8 mouse cellular contexts compared by ENCODE assay signal in the genomic region with DNA sequence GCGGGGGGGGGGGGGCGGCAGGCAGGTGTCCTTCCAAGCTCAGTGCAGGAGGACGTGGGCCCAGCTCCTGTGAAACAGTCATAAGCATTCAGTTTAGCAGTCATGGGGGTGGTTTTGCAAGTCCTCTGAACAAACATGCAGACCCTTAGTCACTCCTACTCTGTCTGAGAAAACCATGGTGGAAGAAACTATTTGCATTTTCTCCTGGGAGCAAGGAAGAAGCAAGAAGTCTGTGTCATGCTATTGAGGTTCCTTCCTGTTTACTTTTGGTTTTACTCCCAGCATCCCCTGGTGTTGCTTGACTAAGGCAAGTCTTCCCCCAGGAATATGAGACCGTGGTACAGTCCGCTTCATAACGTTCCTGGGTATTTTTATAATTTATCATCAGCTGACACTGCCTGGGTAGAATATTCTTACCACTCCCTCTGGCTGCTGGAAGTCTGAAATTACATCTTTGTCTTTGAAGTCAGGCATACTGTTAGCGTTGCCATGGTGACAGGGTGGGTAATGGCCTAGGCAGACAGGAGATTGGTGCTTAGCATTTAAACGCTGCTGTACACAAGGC.
DNase-seq lines count a peak whose midpoint lies in the region; ATAC-seq and TF ChIP-seq lines count a peak whose summit lies in the region.

No protein-coding gene starts in this region.

- no peak for TF ChIP-seq CTCF in thymus, adult 2 months (IDR thresholded peaks at IDR 0.05; ENCODE audit: borderline replicate concordance, control insufficient read depth, extremely low read depth, insufficient read depth, low read length, poor library complexity)

- H3K4me3 ChIP-seq in embryonic facial prominence, embryonic 12.5 days = no peak overlapping the region
- H3K4me3 ChIP-seq in limb, embryonic 14.5 days (replicated peaks; ENCODE audit: low read length) = no peak overlapping the region
- H3K4me3 ChIP-seq in midbrain, embryonic 16.5 days (ENCODE audit: low read depth, low read length) = no peak overlapping the region
- H3K4me3 ChIP-seq in thymus, adult 2 months (ENCODE audit: control insufficient read depth, insufficient read depth, low read length) = no peak overlapping the region

- DNase-seq in 3134 (ENCODE audit: extremely low read depth, insufficient read length, low spot score) = peak; percentile 83
- peak; percentile 95 for DNase-seq in NIH3T3 (ENCODE audit: low read depth)
- peak; percentile 58 for DNase-seq in heart, adult 8-10 months (ENCODE audit: low spot score)
- DNase-seq in kidney, adult 8-10 months = peak; percentile 49 to 70
- peak; percentile 90 for DNase-seq in limb, embryonic 14.5 days (ENCODE audit: low spot score)
- DNase-seq in thymus, adult 2 months = peak; percentile 68

- H3K4me1 ChIP-seq in embryonic facial prominence, embryonic 12.5 days = peaks cover 25% of the 10 kb centered on the region
- H3K4me1 ChIP-seq in limb, embryonic 14.5 days (ENCODE audit: control insufficient read depth, insufficient read depth, low read length) = peaks cover 23% of the 10 kb centered on the region
- peaks cover 25% of the 10 kb centered on the region for H3K4me1 ChIP-seq in midbrain, embryonic 16.5 days (ENCODE audit: control insufficient read depth, insufficient read depth, low read length)
- peaks cover 27% of the 10 kb centered on the region for H3K4me1 ChIP-seq in thymus, adult 2 months (replicated peaks; ENCODE audit: control insufficient read depth, insufficient read depth, low read length)

- H3K27me3 ChIP-seq in embryonic facial prominence, embryonic 12.5 days = no peaks in the 10 kb centered on the region
- H3K27me3 ChIP-seq in limb, embryonic 14.5 days (ENCODE audit: control insufficient read depth, insufficient read depth, low read length) = no peaks in the 10 kb centered on the region
- no peaks in the 10 kb centered on the region for H3K27me3 ChIP-seq in midbrain, embryonic 16.5 days (ENCODE audit: control insufficient read depth, insufficient read depth, low read depth, low read length)
- H3K27me3 ChIP-seq in thymus, adult 2 months (ENCODE audit: control insufficient read depth, insufficient read depth, low read length) = no peaks in the 10 kb centered on the region

- H3K27ac ChIP-seq in embryonic facial prominence, embryonic 12.5 days = peak overlapping the region; percentile 71
- H3K27ac ChIP-seq in limb, embryonic 14.5 days (replicated peaks; ENCODE audit: low read depth, low read length) = no peak overlapping the region
- H3K27ac ChIP-seq in midbrain, embryonic 16.5 days (ENCODE audit: low read length) = peak overlapping the region; percentile 71
- H3K27ac ChIP-seq in thymus, adult 2 months (ENCODE audit: control insufficient read depth, insufficient read depth, low read length) = peak overlapping the region; percentile 64

- peak; percentile 58 for ATAC-seq in embryonic facial prominence, embryonic 12.5 days (ENCODE audit: insufficient number of reproducible peaks, insufficient read depth, low FRiP score, low TSS enrichment)
- peak; percentile 88 for ATAC-seq in limb, embryonic 14.5 days (ENCODE audit: low FRiP score, low read depth)
- ATAC-seq in midbrain, embryonic 16.5 days = peak; percentile 86

- WGBS in embryonic facial prominence, embryonic 12.5 days = 19% methylated on average over 8 of the region's 8 CpGs
- WGBS in limb, embryonic 14.5 days = 7% methylated on average over 8 of the region's 8 CpGs
- 15% methylated on average over 8 of the region's 8 CpGs for WGBS in midbrain, embryonic 16.5 days
- 15% methylated on average over 8 of the region's 8 CpGs for WGBS in thymus, adult 2 months

- no peaks in the 10 kb centered on the region for H3K9me3 ChIP-seq in embryonic facial prominence, embryonic 12.5 days
- no peaks in the 10 kb centered on the region for H3K9me3 ChIP-seq in limb, embryonic 14.5 days (ENCODE audit: control insufficient read depth, low read length)
- H3K9me3 ChIP-seq in midbrain, embryonic 16.5 days (replicated peaks; ENCODE audit: control insufficient read depth, low read length, poor library complexity, severe bottlenecking) = no peaks in the 10 kb centered on the region

- H3K36me3 ChIP-seq in embryonic facial prominence, embryonic 12.5 days = no peaks in the 10 kb centered on the region
- H3K36me3 ChIP-seq in limb, embryonic 14.5 days (ENCODE audit: control insufficient read depth, insufficient read depth, low read length) = no peaks in the 10 kb centered on the region
- no peaks in the 10 kb centered on the region for H3K36me3 ChIP-seq in midbrain, embryonic 16.5 days (ENCODE audit: control insufficient read depth, insufficient read depth, low read length)
- no peaks in the 10 kb centered on the region for H3K36me3 ChIP-seq in thymus, adult 2 months (ENCODE audit: control insufficient read depth, insufficient read depth, low read length)

- TF ChIP-seq POLR2A in limb, embryonic 14.5 days (IDR thresholded peaks at IDR 0.05; ENCODE audit: borderline replicate concordance, extremely low read depth, insufficient read depth, insufficient read length) = no peak
- no peak for TF ChIP-seq POLR2A in thymus, adult 2 months (IDR thresholded peaks at IDR 0.05; ENCODE audit: control insufficient read depth, extremely low read depth, insufficient read depth, low read length, poor library complexity)

- 0 out of 2 replicates have a peak overlapping the region, but pooled peaks have one; percentile 11 for H3K4me2 ChIP-seq in embryonic facial prominence, embryonic 12.5 days (replicated peaks)
- no peak overlapping the region for H3K4me2 ChIP-seq in limb, embryonic 14.5 days (replicated peaks; ENCODE audit: low read depth, low read length, severe bottlenecking)
- H3K4me2 ChIP-seq in midbrain, embryonic 16.5 days (ENCODE audit: low read length) = peak overlapping the region; percentile 15; the same call in 1 of the 2 replicates

- no peak overlapping the region for H3K9ac ChIP-seq in embryonic facial prominence, embryonic 12.5 days
- H3K9ac ChIP-seq in limb, embryonic 14.5 days (ENCODE audit: low read depth, low read length, severe bottlenecking) = no peak overlapping the region
- H3K9ac ChIP-seq in midbrain, embryonic 16.5 days (ENCODE audit: low read depth, low read length) = no peak overlapping the region
